27 mouse cellular contexts compared by ENCODE assay signal in the genomic region with DNA sequence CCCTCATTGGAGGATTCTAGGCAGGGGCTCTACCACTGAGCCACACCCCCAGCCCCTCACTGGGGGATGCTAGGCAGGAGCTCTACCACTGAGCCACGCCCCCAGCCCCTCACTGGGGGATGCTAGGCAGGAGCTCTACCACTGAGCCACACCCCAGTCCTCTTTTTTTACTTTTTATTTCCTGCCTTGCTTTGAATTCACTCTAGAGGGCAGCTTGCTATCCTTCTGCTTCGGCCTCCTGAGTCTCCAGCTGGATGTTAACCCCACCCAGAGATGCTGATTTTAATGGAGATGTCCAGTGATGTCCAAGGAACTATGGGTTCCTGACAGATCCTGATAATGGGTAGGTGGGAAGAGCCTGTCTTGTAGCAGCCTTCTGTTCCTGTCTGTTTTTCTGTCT. TPM values are rescaled to one million over a fixed set of nuclear protein-coding genes. Genes with fewer than 3 reads are reported as not detected.
DNase-seq lines count a peak whose midpoint lies in the region; ATAC-seq and TF ChIP-seq lines count a peak whose summit lies in the region.
"Had no signal": no experiment of that assay in that cellular context is flagged by ENCODE, and none has a peak within 500 bp of the region (broad histone marks: within the 10 kb centered on the region; RNA-seq: fewer than 3 reads in every experiment).

No protein-coding gene starts in this region.

- peak overlapping the region; percentile 38; the same call in 1 of the 2 replicates for H3K27ac ChIP-seq in gastrocnemius, adult 2 months
- 0 out of 2 replicates have a peak overlapping the region, but pooled peaks have one; percentile 55 for H3K27ac ChIP-seq in brown adipose tissue, adult 24 weeks (replicated peaks; ENCODE audit: low read depth, low read length)
- no peak overlapping the region for H3K27ac ChIP-seq in midbrain, embryonic 11.5 days (ENCODE audit: low read depth, low read length)
- H3K27ac ChIP-seq: embryonic facial prominence, embryonic 10.5 days; embryonic facial prominence, embryonic 12.5 days; forebrain, embryonic 13.5 days; forebrain, embryonic 15.5 days had no signal

- H3K36me3 ChIP-seq in midbrain, embryonic 11.5 days (ENCODE audit: control insufficient read depth, insufficient read depth, low read length), result no peaks in the 10 kb centered on the region
- H3K36me3 ChIP-seq: embryonic facial prominence, embryonic 10.5 days; embryonic facial prominence, embryonic 12.5 days; forebrain, embryonic 15.5 days had no signal

- no peak overlapping the region for H3K4me3 ChIP-seq in gastrocnemius, adult 2 months
- H3K4me3 ChIP-seq in brown adipose tissue, adult 24 weeks (ENCODE audit: insufficient read depth, low read depth, low read length), result no peak overlapping the region
- no peak overlapping the region for H3K4me3 ChIP-seq in midbrain, embryonic 11.5 days (ENCODE audit: low read depth, low read length)
- H3K4me3 ChIP-seq: embryonic facial prominence, embryonic 10.5 days; embryonic facial prominence, embryonic 12.5 days; forebrain, embryonic 13.5 days; forebrain, embryonic 15.5 days had no signal

- H3K9ac ChIP-seq in midbrain, embryonic 11.5 days (ENCODE audit: low read length), result no peak overlapping the region
- H3K9ac ChIP-seq: embryonic facial prominence, embryonic 12.5 days; forebrain, embryonic 13.5 days; forebrain, embryonic 15.5 days; forebrain, postnatal 0 days had no signal

- intact Hi-C loops in gastrocnemius, adult 2 months (cut with DNase I), result no loop called here
- intact Hi-C loops in gastrocnemius, postnatal 36 days (cut with DNase I), result no loop called here

- no peak for ATAC-seq in midbrain, embryonic 11.5 days (ENCODE audit: low FRiP score)
- ATAC-seq: CD4-positive, CD25-positive, alpha-beta regulatory T cell, adult 4 months; forebrain, embryonic 13.5 days; forebrain, embryonic 15.5 days; forebrain, postnatal 0 days had no signal

- TF ChIP-seq CTCF in gastrocnemius, adult 2 months (IDR thresholded peaks at IDR 0.05), result no peak

- H3K27me3 ChIP-seq in midbrain, embryonic 11.5 days (ENCODE audit: control insufficient read depth, insufficient read depth, low read length), result no peaks in the 10 kb centered on the region
- H3K27me3 ChIP-seq: embryonic facial prominence, embryonic 12.5 days; forebrain, embryonic 13.5 days; forebrain, embryonic 15.5 days had no signal

- 73% methylated on average over 2 of the region's 2 CpGs for WGBS in midbrain, embryonic 11.5 days

- no peak for DNase-seq in gastrocnemius, adult 2 months
- no peak for DNase-seq in gastrocnemius, postnatal 36 days
- DNase-seq in ES-CJ7 (ENCODE audit: low read depth, low spot score), result peak; percentile 75
- peak; percentile 64 for DNase-seq in ZHBTc4 (ENCODE audit: low read depth, low spot score)
- DNase-seq in layer of hippocampus, adult 9-10 months (ENCODE audit: low spot score), result no peak
- DNase-seq in adrenal gland, adult 2 months, result no peak
- DNase-seq in midbrain, embryonic 11.5 days (ENCODE audit: low spot score, missing footprints), result no peak
- DNase-seq: adrenal gland, adult 8-10 months; adrenal gland, postnatal 14 days; adrenal gland, postnatal 36 days; B cell, adult 2 months; cerebellum, adult 11-12 months; cerebellum, adult 2 months; cerebellum, adult 9-10 months; cerebellum, postnatal 10 days; cerebellum, postnatal 25 days; forebrain, postnatal 0 days had no signal

- H3K4me2 ChIP-seq in midbrain, embryonic 11.5 days, result no peak overlapping the region
- H3K4me2 ChIP-seq: embryonic facial prominence, embryonic 12.5 days; forebrain, embryonic 13.5 days; forebrain, embryonic 15.5 days had no signal

- H3K4me1 ChIP-seq in brown adipose tissue, adult 24 weeks (ENCODE audit: control insufficient read depth, insufficient read depth, insufficient read length, low read length), result 0 out of 2 replicates have a peak, but pooled peaks cover 3% of the 10 kb centered on the region
- H3K4me1 ChIP-seq in midbrain, embryonic 11.5 days (ENCODE audit: control insufficient read depth, insufficient read depth, low read length), result no peaks in the 10 kb centered on the region
- H3K4me1 ChIP-seq: embryonic facial prominence, embryonic 10.5 days; forebrain, embryonic 13.5 days; forebrain, embryonic 15.5 days had no signal

- H3K9me3 ChIP-seq in midbrain, embryonic 11.5 days (ENCODE audit: control insufficient read depth, low read length), result no peaks in the 10 kb centered on the region
- H3K9me3 ChIP-seq: embryonic facial prominence, embryonic 10.5 days; embryonic facial prominence, embryonic 12.5 days; forebrain, embryonic 13.5 days; forebrain, embryonic 15.5 days had no signal

RNA-seq across cellular contexts. Expression of gene Rasa4, which starts 14.3 kb away (rescaled TPM):
- 10 to 100 TPM; 25.0 to 28.8 TPM for total RNA-seq in gastrocnemius, adult 2 months (2021)
- 10 to 100 TPM; 23.8 to 23.9 TPM for total RNA-seq in gastrocnemius, postnatal 36 days (2021)
- 4.6 and 5.0 TPM in 2 replicates for polyA plus RNA-seq in brown adipose tissue, adult 24 weeks (2012; ENCODE audit: insufficient read depth, insufficient read length, missing spikeins)
- total RNA-seq in adrenal gland, adult 2 months (2021), result 10 to 100 TPM; 10.5 to 14.7 TPM
- 29.5 and 34.4 TPM in 2 replicates for polyA plus RNA-seq in adrenal gland, adult 2 months (2012; rRNA removed)
- 5.9 and 6.9 TPM in 2 replicates for polyA plus RNA-seq in midbrain, embryonic 11.5 days (2014; fragmentation: Nextera tagmentation; extraction: Ambion mirVana)

RNA-seq across cellular contexts. Expression of gene Upk3bl, which starts 15.1 kb away (rescaled TPM):
- total RNA-seq in gastrocnemius, adult 2 months (2021), result not detected
- total RNA-seq in gastrocnemius, postnatal 36 days (2021), result not detected
- not detected in 2 replicates for polyA plus RNA-seq in brown adipose tissue, adult 24 weeks (2012; ENCODE audit: insufficient read depth, insufficient read length, missing spikeins)
- under 1 TPM in 1 of 2 experiments, not detected in 1; 0.35 TPM for total RNA-seq in adrenal gland, adult 2 months (2021)
- polyA plus RNA-seq in adrenal gland, adult 2 months (2012; rRNA removed), result 0.30 TPM in 1 of 2 replicates, not detected in the other
- polyA plus RNA-seq in midbrain, embryonic 11.5 days (2014; fragmentation: Nextera tagmentation; extraction: Ambion mirVana), result 0.29 and 0.88 TPM in 2 replicates
- total RNA-seq: adrenal gland, postnatal 14 days; adrenal gland, postnatal 36 days; CH12.LX; forebrain, postnatal 0 days; MEL had no signal
- polyA plus RNA-seq: CD4-positive, CD25-positive, alpha-beta regulatory T cell, adult 4 months; forebrain, embryonic 13.5 days; forebrain, embryonic 15.5 days; forebrain, postnatal 0 days had no signal

RNA-seq across cellular contexts. Expression of gene Upk3b, which starts 31.1 kb away (rescaled TPM):
- not detected for total RNA-seq in gastrocnemius, adult 2 months (2021)
- not detected for total RNA-seq in gastrocnemius, postnatal 36 days (2021)
- polyA plus RNA-seq in brown adipose tissue, adult 24 weeks (2012; ENCODE audit: insufficient read depth, insufficient read length, missing spikeins), result not detected in 2 replicates
- total RNA-seq in adrenal gland, adult 2 months (2021), result 10 to 100 TPM in 1 of 2 experiments, 1 to 10 TPM in 1; 8.8 to 10.8 TPM
- polyA plus RNA-seq in adrenal gland, adult 2 months (2012; rRNA removed), result 8.5 and 8.9 TPM in 2 replicates
- not detected in 2 replicates for polyA plus RNA-seq in midbrain, embryonic 11.5 days (2014; fragmentation: Nextera tagmentation; extraction: Ambion mirVana)
- total RNA-seq: CH12.LX, MEL had no signal
- polyA plus RNA-seq: CD4-positive, CD25-positive, alpha-beta regulatory T cell, adult 4 months; cerebellum, adult 2 months; cortical plate, adult 2 months; forebrain, embryonic 11.5 days; forebrain, embryonic 13.5 days; forebrain, embryonic 15.5 days; forebrain, postnatal 0 days had no signal

RNA-seq across cellular contexts. Expression of gene Polr2j, which starts 47.0 kb away (rescaled TPM):
- total RNA-seq in gastrocnemius, adult 2 months (2021), result 10 to 100 TPM; 62.9 to 69.6 TPM
- 10 to 100 TPM; 56.0 to 60.9 TPM for total RNA-seq in gastrocnemius, postnatal 36 days (2021)
- 85.8 and 91.5 TPM in 2 replicates for polyA plus RNA-seq in brown adipose tissue, adult 24 weeks (2012; ENCODE audit: insufficient read depth, insufficient read length, missing spikeins)
- 10 to 100 TPM; 88.6 to 94.3 TPM for total RNA-seq in adrenal gland, adult 2 months (2021)
- polyA plus RNA-seq in adrenal gland, adult 2 months (2012; rRNA removed), result 22.3 and 34.0 TPM in 2 replicates
- polyA plus RNA-seq in midbrain, embryonic 11.5 days (2014; fragmentation: Nextera tagmentation; extraction: Ambion mirVana), result 257 and 265 TPM in 2 replicates

Comparison
In these comparisons a context has a peak if more than half of its experiments do, and no peak if none do; other contexts are left out.
1. DNase-seq: peak in ES-CJ7 (single experiment) and ZHBTc4 (single experiment); none in gastrocnemius, adult 2 months (single experiment), gastrocnemius, postnatal 36 days (0 of 2), layer of hippocampus, adult 9-10 months (single experiment), adrenal gland, adult 2 months (single experiment) and midbrain, embryonic 11.5 days (single experiment).
2. RNA of gene Upk3b, which starts 31.1 kb away (total RNA-seq): 8.8 to 10.8 TPM in adrenal gland, adult 2 months; not detected in gastrocnemius, postnatal 36 days and not detected in gastrocnemius, adult 2 months; every median in the first group is over 4 times any median in the second.